Mouse (Mus musculus) heart, embryonic 13.5 days (tissue): Measurements from ENCODE around the gene Tmem217. TPM values are rescaled to one million over a fixed set of nuclear protein-coding genes. Genes with fewer than 3 reads are reported as not detected.

Source experiments
- ATAC-seq: fragments of 200-750 bp; cut with Nextera tagmentation; 2 replicates; pipeline ENCODE4 v1.8.0; 2017; ENCODE audit warnings: moderate TSS enrichment; ENCODE audit not compliant: insufficient number of reproducible peaks, low FRiP score, low TSS enrichment; ENCODE audit errors: extremely low read depth
- H3K27ac ChIP-seq: fragments of 300-500 bp; sonication (generic); replicated peaks from 2 replicates; pipeline ENCODE4 v1.5.1; 2015; ENCODE audit warnings: moderate library complexity, mild to moderate bottlenecking, inconsistent platforms
- H3K27me3 ChIP-seq: fragments of 300-500 bp; sonication (generic); replicated peaks from 2 replicates; pipeline ENCODE4 v1.6.1; 2015; ENCODE audit warnings: mild to moderate bottlenecking, inconsistent platforms
- H3K36me3 ChIP-seq: fragments of 300-500 bp; sonication (generic); 2 replicates; pipeline ENCODE4 v1.6.1; 2015; ENCODE audit warnings: mild to moderate bottlenecking, inconsistent platforms
- H3K4me1 ChIP-seq: fragments of 300-500 bp; sonication (generic); 2 replicates; pipeline ENCODE4 v1.6.1; 2015; ENCODE audit warnings: inconsistent platforms
- H3K4me2 ChIP-seq: fragments of 300-500 bp; sonication (generic); 2 replicates; pipeline ENCODE4 v1.6.1; 2015; ENCODE audit warnings: inconsistent platforms, mild to moderate bottlenecking, moderate library complexity
- H3K4me3 ChIP-seq: fragments of 300-500 bp; sonication (generic); 2 replicates; pipeline ENCODE4 v1.5.1; 2015; ENCODE audit warnings: moderate library complexity, mild to moderate bottlenecking, inconsistent platforms
- H3K9ac ChIP-seq: fragments of 300-500 bp; sonication (generic); 2 replicates; pipeline ENCODE4 v1.6.1; 2015; ENCODE audit warnings: inconsistent platforms, mild to moderate bottlenecking, moderate library complexity
- H3K9me3 ChIP-seq: fragments of 300-500 bp; sonication (generic); 2 replicates; pipeline ENCODE4 v1.6.1; 2016; ENCODE audit warnings: inconsistent platforms
- WGBS: fragments of 180-500 bp; shearing (Covaris S2); methylation state at CpG from one replicate; pipeline ENCODE4 v1.1.7; 2015; ENCODE audit warnings: mixed read lengths; 5-methylcytosine and 5-hydroxymethylcytosine counted together
- microRNA-seq: library from miRNA; unstranded; fragments of <30 nt; microRNA quantifications from one replicate; pipeline ENCODE4, GENCODE M21; 2016
- polyA plus RNA-seq: library from polyadenylated mRNA; unstranded; fragments of >200 nt; fragmentation: Nextera tagmentation; extraction: Ambion mirVana; gene quantifications from 2 replicates; pipeline ENCODE4 v1.2.1, GENCODE M21; 2015

Gene Tmem217
- polyA plus RNA-seq, 1 experiment from 2014 or later = 0.59 TPM

DNA sequence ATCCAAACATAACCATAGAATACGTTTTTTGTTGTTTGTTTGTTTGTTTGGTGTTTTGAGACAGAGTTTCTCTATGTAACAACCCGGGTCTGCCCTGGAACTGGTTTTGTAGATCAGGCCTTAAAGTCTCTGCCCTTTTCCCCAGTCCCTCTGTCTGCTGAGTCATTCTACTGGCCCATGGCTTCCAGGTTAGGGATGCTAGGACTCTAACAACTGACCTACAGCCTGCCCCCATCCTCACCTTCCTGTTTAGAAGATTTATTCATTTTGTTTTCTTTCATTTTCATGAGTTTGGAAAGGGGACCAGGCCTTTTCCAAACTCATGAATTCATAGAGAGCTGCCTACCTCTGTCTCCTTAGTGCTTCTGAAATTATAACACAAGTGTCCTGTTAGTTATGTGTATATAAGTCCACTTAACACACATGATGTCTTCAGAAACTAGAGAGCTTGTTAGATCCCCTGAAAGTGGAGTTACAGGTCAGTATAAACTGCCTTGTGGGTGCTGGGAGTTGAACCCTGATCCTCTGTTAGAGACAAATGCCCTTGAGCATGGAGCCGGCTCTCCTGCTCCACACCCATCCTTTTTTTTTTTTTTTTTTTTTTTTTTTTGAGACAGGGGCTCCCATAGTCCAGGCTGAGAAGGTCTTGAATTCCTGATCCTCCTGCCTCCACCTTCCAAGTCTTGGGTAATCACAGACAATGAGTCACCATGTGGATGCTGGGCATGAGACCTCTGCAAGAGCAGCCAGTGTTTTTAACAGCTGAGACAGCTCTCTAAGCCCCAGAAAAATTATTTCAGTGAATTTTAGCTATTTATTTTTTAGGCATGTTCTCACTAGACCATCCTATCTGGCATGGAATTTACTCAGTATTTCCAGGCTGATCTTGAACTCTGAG is 66.6 kb downstream of the Tmem217 start:
- Histone ChIP-seq H3K9me3 (no peaks in the 10 kb centered on the region; the same call in 1 of the 2 replicates), H3K27me3 (no peaks in the 10 kb centered on the region), H3K4me3 (no peak overlapping the region), H3K27ac (no peak overlapping the region), H3K9ac (no peak overlapping the region), H3K4me1 (peaks cover 16% of the 10 kb centered on the region), H3K4me2 (no peak overlapping the region), H3K36me3 (no peaks in the 10 kb centered on the region)
- WGBS = 70% methylated on average over 3 of the region's 3 CpGs
- ATAC-seq = no peak

DNA sequence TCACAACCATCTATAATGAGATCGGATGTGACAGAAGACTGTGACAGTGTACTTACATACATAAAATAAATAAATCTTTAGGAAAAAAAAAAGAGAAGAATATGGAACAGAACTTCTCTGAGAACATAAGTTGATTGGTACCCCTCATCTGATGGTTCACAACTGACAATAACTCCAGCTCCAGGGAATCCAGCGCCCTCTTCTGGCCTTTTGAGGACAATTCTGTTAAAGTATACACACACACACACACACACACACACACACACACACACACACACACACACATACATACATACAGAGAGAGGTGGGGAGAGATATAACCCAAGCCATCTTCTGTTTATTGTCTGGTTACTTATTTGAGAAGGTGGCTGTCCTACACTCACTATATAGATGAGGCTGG is 67.8 kb downstream of the Tmem217 start:
- ATAC-seq = no peak
- H3K27me3 ChIP-seq = no peaks in the 10 kb centered on the region
- H3K27ac ChIP-seq = no peak overlapping the region
- no peaks in the 10 kb centered on the region; the same call in 1 of the 2 replicates for H3K9me3 ChIP-seq
- no peak overlapping the region for H3K9ac ChIP-seq
- H3K4me3 ChIP-seq = no peak overlapping the region
- WGBS = 75% methylated on average over 2 of the region's 2 CpGs
- no peak overlapping the region for H3K4me2 ChIP-seq
- H3K4me1 ChIP-seq = peaks cover 15% of the 10 kb centered on the region
- H3K36me3 ChIP-seq = no peaks in the 10 kb centered on the region

DNA sequence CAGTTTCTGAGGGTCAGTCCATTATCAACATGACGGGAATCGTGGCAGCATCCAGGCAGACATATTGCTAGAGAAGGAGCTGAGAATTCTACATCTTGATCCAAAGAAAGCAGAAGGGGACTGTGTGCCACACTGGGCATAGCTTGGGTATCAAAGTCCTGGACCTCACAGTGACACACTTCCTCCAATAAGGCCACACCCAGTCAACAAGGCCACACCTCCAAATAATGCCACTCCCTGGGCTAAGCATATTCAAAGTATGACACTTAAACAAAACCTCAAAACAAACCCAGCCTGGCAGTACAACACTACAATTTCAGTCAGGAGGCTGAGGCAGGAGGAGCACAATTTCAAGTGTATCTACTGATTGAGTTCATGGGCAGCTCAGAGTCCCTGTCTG is 68.9 kb downstream of the Tmem217 start:
- H3K27ac ChIP-seq = no peak overlapping the region
- 96% methylated on average over 2 of the region's 2 CpGs for WGBS
- no peak overlapping the region for H3K4me2 ChIP-seq
- no peak overlapping the region for H3K9ac ChIP-seq
- peaks cover 3% of the 10 kb centered on the region for H3K4me1 ChIP-seq
- H3K36me3 ChIP-seq = no peaks in the 10 kb centered on the region
- no peaks in the 10 kb centered on the region for H3K27me3 ChIP-seq
- no peak for ATAC-seq
- H3K9me3 ChIP-seq = no peaks in the 10 kb centered on the region; the same call in 1 of the 2 replicates
- no peak overlapping the region for H3K4me3 ChIP-seq

DNA sequence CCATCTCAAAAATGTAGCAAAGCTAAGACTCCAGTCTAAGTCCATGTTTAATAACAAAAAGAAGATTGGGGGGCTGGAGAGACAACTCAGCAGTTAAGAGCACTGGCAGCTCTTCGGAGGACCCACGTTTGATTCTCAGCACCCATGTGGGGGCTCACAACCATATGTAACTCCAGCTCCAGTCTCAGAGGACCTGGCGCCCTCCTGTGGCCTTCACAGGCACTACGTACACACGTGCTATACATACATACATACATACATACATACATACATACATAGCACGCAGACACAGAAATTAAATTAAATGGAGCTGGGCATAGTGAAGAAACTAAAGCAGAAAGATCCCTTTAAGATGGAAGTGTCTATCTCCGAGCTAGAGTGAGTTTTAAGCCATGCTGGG is 69.6 kb downstream of the Tmem217 start:
- Histone ChIP-seq H3K27ac (no peak overlapping the region), H3K4me3 (no peak overlapping the region), H3K27me3 (no peaks in the 10 kb centered on the region), H3K9ac (no peak overlapping the region), H3K4me2 (no peak overlapping the region), H3K36me3 (no peaks in the 10 kb centered on the region), H3K9me3 (no peaks in the 10 kb centered on the region; the same call in 1 of the 2 replicates), H3K4me1 (peaks cover 3% of the 10 kb centered on the region; the same call in 1 of the 2 replicates)
- WGBS = 88% methylated on average over 7 of the region's 7 CpGs
- ATAC-seq = no peak

DNA sequence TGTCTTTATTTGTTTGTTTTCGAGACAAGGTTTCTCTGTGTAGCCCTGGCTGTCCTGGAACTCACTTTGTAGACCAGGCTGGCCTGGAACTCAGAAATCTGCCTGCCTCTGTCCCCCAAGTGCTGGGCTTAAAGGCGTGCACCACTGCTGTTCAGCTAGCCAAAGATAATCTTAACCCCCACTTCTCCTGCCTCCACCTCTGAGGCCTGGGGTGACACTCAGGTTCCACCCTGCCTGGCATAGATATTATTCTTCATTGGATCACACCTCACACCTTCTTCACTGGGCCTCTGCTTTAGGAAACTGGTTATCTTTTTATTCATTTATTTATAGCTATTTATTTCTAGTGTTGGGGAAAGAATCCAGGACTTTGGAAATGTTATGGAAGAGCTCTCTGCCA is 71.9 kb downstream of the Tmem217 start:
- ATAC-seq = no peak
- H3K4me3 ChIP-seq = no peak overlapping the region
- H3K4me2 ChIP-seq = no peak overlapping the region
- no peaks in the 10 kb centered on the region; the same call in 1 of the 2 replicates for H3K9me3 ChIP-seq
- H3K27ac ChIP-seq = no peak overlapping the region
- H3K36me3 ChIP-seq = no peaks in the 10 kb centered on the region
- 79% methylated on average over 2 of the region's 2 CpGs for WGBS
- H3K9ac ChIP-seq = no peak overlapping the region
- no peaks in the 10 kb centered on the region for H3K27me3 ChIP-seq
- peaks cover 3% of the 10 kb centered on the region; the same call in 1 of the 2 replicates for H3K4me1 ChIP-seq

DNA sequence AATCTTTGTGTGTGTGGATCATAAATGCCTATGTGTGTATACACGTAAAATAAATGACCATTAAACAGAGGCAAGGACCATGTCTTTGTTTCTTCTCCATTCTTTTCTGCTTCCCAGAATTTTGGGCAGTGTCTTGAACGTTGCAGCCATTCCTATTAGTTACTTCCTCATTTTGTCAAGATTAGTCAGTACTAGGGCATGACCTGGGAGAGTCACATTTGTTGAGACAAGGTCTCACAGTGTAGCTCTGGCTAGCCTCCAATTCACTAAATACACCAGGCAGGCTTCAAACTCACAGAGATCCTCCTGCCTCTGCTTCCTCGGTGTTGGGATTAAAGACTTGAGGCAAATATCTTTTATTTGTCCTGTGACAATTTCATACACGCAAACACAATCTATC is 73.9 kb downstream of the Tmem217 start:
- no peaks in the 10 kb centered on the region; the same call in 1 of the 2 replicates for H3K9me3 ChIP-seq
- H3K4me2 ChIP-seq = no peak overlapping the region
- no peak overlapping the region for H3K4me3 ChIP-seq
- no peaks in the 10 kb centered on the region for H3K27me3 ChIP-seq
- H3K9ac ChIP-seq = no peak overlapping the region
- 75% methylated on average over 4 of the region's 4 CpGs for WGBS
- no peak overlapping the region for H3K27ac ChIP-seq
- H3K36me3 ChIP-seq = no peaks in the 10 kb centered on the region
- peaks cover 3% of the 10 kb centered on the region; the same call in 1 of the 2 replicates for H3K4me1 ChIP-seq
- ATAC-seq = no peak

DNA sequence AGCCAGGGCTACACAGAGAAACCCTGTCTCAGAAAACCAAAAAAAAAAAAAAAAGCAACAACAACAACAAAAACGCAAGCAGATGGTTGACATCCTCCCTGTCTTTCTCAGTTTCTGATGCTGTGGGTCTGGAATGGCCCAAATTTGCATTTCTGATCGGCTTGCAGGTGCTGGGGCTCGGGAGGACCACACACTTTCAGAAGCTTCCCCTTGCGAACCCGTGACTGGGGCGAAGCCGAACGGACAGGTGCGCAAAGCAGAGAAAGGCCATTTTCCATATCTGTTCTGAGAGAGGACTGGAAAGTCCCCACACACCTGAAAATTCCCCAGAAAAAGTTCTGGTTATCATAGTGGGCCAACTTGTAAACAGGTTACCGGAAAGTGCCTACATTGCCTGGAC is 74.8 kb downstream of the Tmem217 start:
- H3K36me3 ChIP-seq = no peaks in the 10 kb centered on the region
- H3K4me3 ChIP-seq = no peak overlapping the region
- no peak overlapping the region for H3K4me2 ChIP-seq
- H3K27ac ChIP-seq = no peak overlapping the region
- ATAC-seq = no peak
- no peaks in the 10 kb centered on the region; the same call in 1 of the 2 replicates for H3K9me3 ChIP-seq
- no peak overlapping the region for H3K9ac ChIP-seq
- H3K27me3 ChIP-seq = no peaks in the 10 kb centered on the region
- WGBS = 88% methylated on average over 10 of the region's 10 CpGs
- peaks cover 3% of the 10 kb centered on the region; the same call in 1 of the 2 replicates for H3K4me1 ChIP-seq

DNA sequence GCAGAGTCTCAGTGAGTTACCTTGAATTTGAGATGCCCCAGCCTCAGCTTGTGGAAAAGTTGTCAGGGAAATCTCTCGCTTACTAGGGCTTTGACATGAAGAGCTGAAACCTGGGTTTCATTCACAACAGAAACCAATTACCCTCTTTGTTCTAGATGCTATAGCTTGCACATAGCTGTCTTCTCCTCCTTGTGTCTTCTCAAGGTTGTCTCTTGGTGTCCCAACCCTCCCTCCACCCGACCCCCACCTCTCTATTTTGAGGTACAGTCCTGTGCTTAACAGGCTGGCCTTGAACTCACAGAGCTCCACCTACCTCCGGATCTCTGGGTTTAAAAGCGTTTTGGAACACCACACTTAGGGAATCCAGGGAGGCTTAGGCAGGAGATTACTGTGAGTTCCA is 75.7 kb downstream of the Tmem217 start:
- no peak overlapping the region for H3K27ac ChIP-seq
- H3K27me3 ChIP-seq = no peaks in the 10 kb centered on the region
- H3K4me2 ChIP-seq = no peak overlapping the region
- H3K9ac ChIP-seq = no peak overlapping the region
- ATAC-seq = no peak
- no peak overlapping the region for H3K4me3 ChIP-seq
- H3K36me3 ChIP-seq = no peaks in the 10 kb centered on the region
- H3K4me1 ChIP-seq = peaks cover 3% of the 10 kb centered on the region; the same call in 1 of the 2 replicates
- H3K9me3 ChIP-seq = no peaks in the 10 kb centered on the region; the same call in 1 of the 2 replicates
- 71% methylated on average over 4 of the region's 4 CpGs for WGBS

Small RNA genes lying within 50 kb of the gene (microRNA-seq; reads per million reads assigned to microRNA genes)
- gene Mir7667 = not detected

Other genes with a start within 250 kb of the Tmem217 start
- 1.9 and 2.4 TPM in 2 replicates for gene Pi16, start 234.7 kb downstream of the Tmem217 start, polyA plus RNA-seq
- 276 and 287 TPM in 2 replicates for gene Mtch1, start 204.5 kb downstream of the Tmem217 start, polyA plus RNA-seq
- 3.4 and 3.8 TPM in 2 replicates for gene Fgd2, start 191.5 kb downstream of the Tmem217 start, polyA plus RNA-seq
- 19.3 and 20.0 TPM in 2 replicates for gene Pim1, start 61.6 kb downstream of the Tmem217 start, polyA plus RNA-seq
- not detected in 2 replicates for gene Gm17657, start 2.7 kb downstream of the Tmem217 start, polyA plus RNA-seq
- gene Tbc1d22b, start 2.6 kb downstream of the Tmem217 start, polyA plus RNA-seq = 10.3 and 10.7 TPM in 2 replicates
- gene Rnf8, start 62.4 kb upstream of the Tmem217 start, polyA plus RNA-seq = 47.7 and 54.1 TPM in 2 replicates
- gene Gm28043, start 62.5 kb upstream of the Tmem217 start, polyA plus RNA-seq = 1.5 and 1.6 TPM in 2 replicates
- 87.9 and 91.2 TPM in 2 replicates for gene Cmtr1, start 108.2 kb upstream of the Tmem217 start, polyA plus RNA-seq
- 14.4 and 14.6 TPM in 2 replicates for gene Ccdc167, start 164.7 kb upstream of the Tmem217 start, polyA plus RNA-seq